Mouse (Mus musculus) cerebellum, adult 9-11 months (tissue): ENCODE data around the gene Hist2h2aa1.

ENCODE experiments used
- DNase-seq: peaks from one replicate; pipeline ENCODE4 v3.0.0; 2022

The Hist2h2aa1 gene

GRCm38 (mm10) chr3:96254683-96255355, 9.5 kb downstream of the Hist2h2aa1 start:
- DNase-seq: no peak

GRCm38 (mm10) chr3:96255926-96256593, 10.8 kb downstream of the Hist2h2aa1 start:
- no peak for DNase-seq

GRCm38 (mm10) chr3:96257190-96257589, 11.9 kb downstream of the Hist2h2aa1 start:
- no peak for DNase-seq

- peak; percentile 43 for DNase-seq
Measured at GRCm38 (mm10) chr3:96260220-96260619, 14.9 kb downstream of the Hist2h2aa1 start.

GRCm38 (mm10) chr3:96261623-96262022, 16.3 kb downstream of the Hist2h2aa1 start:
- DNase-seq: no peak

- peak; percentile 96 for DNase-seq
Measured at GRCm38 (mm10) chr3:96262216-96262875, 17.0 kb downstream of the Hist2h2aa1 start.

GRCm38 (mm10) chr3:96262979-96263550, 17.8 kb downstream of the Hist2h2aa1 start, which contains the start of gene Hist2h4:
TSS of gene Hist2h4 (minus strand) at chr3:96263311.
- DNase-seq: peak; percentile 98

- no peak for DNase-seq
Measured at GRCm38 (mm10) chr3:96263558-96264403, 18.5 kb downstream of the Hist2h2aa1 start.

- DNase-seq: peak; percentile 35
Measured at GRCm38 (mm10) chr3:96264404-96264949, 19.2 kb downstream of the Hist2h2aa1 start.

- DNase-seq: no peak
Measured at GRCm38 (mm10) chr3:96266132-96266710, 20.9 kb downstream of the Hist2h2aa1 start.

- peak; percentile 41 for DNase-seq
Measured at GRCm38 (mm10) chr3:96267541-96267940, 22.2 kb downstream of the Hist2h2aa1 start.

GRCm38 (mm10) chr3:96268051-96268775, 22.9 kb downstream of the Hist2h2aa1 start, which contains the start of gene Hist2h3b:
TSS of gene Hist2h3b (plus strand) at chr3:96268654.
- DNase-seq: peak; percentile 87

- peak; percentile 71 for DNase-seq
Measured at GRCm38 (mm10) chr3:96268776-96269378, 23.6 kb downstream of the Hist2h2aa1 start.

- DNase-seq: peak; percentile 97
Measured at GRCm38 (mm10) chr3:96269511-96270474, 24.5 kb downstream of the Hist2h2aa1 start, which contains the start of gene Hist2h2bb. TSS of gene Hist2h2bb (plus strand) at chr3:96269752.

- DNase-seq: peak; percentile 25
Measured at GRCm38 (mm10) chr3:96273591-96274465, 28.5 kb downstream of the Hist2h2aa1 start.

- peak; percentile 56 for DNase-seq
Measured at GRCm38 (mm10) chr3:96277428-96277799, 32.1 kb downstream of the Hist2h2aa1 start.

GRCm38 (mm10) chr3:96277800-96278624, 32.7 kb downstream of the Hist2h2aa1 start:
- peak; percentile 92 for DNase-seq
